Mouse (Mus musculus) hindbrain, postnatal 0 days (tissue): ENCODE data around the gene Hoxb8. TPM values are rescaled to one million over a fixed set of nuclear protein-coding genes. Genes with fewer than 3 reads are reported as not detected.

Experiments
- ATAC-seq: fragments of 200-750 bp; cut with Nextera tagmentation; 2 replicates; pipeline ENCODE4 v1.8.0; 2017; ENCODE audit warnings: mild to moderate bottlenecking, moderate TSS enrichment, moderate library complexity
- DNase-seq: peaks from one replicate; pipeline ENCODE4 v3.0.0-alpha.2; 2015; ENCODE audit warnings: low spot score
- H3K27ac ChIP-seq: fragments of 300-500 bp; sonication (generic); 2 replicates; pipeline ENCODE4 v1.5.1; 2014; ENCODE audit warnings: mild to moderate bottlenecking
- H3K27me3 ChIP-seq: fragments of 300-500 bp; sonication (generic); 2 replicates; pipeline ENCODE4 v1.6.1; 2014; ENCODE audit warnings: low read length, mixed read lengths; ENCODE audit not compliant: insufficient read depth
- H3K36me3 ChIP-seq: fragments of 300-500 bp; sonication (generic); 2 replicates; pipeline ENCODE4 v1.6.1; 2014; ENCODE audit warnings: low read length, mixed read lengths; ENCODE audit not compliant: insufficient read depth
- H3K4me1 ChIP-seq: fragments of 300-500 bp; sonication (generic); 2 replicates; pipeline ENCODE4 v1.6.1; 2014; ENCODE audit warnings: antibody characterized with exemption, low read length, mixed read lengths; ENCODE audit not compliant: insufficient read depth
- H3K4me2 ChIP-seq: fragments of 300-500 bp; sonication (generic); 2 replicates; pipeline ENCODE4 v1.6.1; 2014; ENCODE audit warnings: low read depth, mild to moderate bottlenecking, low read length, moderate library complexity, mixed read lengths
- H3K4me3 ChIP-seq: fragments of 300-500 bp; sonication (generic); 2 replicates; pipeline ENCODE4 v1.5.1; 2014; ENCODE audit warnings: low read length
- H3K9ac ChIP-seq: fragments of 300-500 bp; sonication (generic); replicated peaks from 2 replicates; pipeline ENCODE4 v1.6.1; 2014; ENCODE audit warnings: mild to moderate bottlenecking, low read length, moderate library complexity, mixed read lengths
- H3K9me3 ChIP-seq: fragments of 300-500 bp; sonication (generic); 2 replicates; pipeline ENCODE4 v1.6.1; 2016; ENCODE audit warnings: low read length, mixed read lengths
- CTCF ChIP-seq: IDR thresholded peaks from 2 replicates; pipeline ENCODE4 v1.5.1; 2016; ENCODE audit warnings: antibody characterized with exemption, control low read depth, low read depth
- WGBS: fragments of 180-500 bp; shearing (Covaris S2); extraction: QIAGEN DNeasy Blood & Tissue Kit; methylation state at CpG from one replicate; pipeline ENCODE4 v1.1.7; 2014; 5-methylcytosine and 5-hydroxymethylcytosine counted together
- polyA plus RNA-seq: library from polyadenylated mRNA; unstranded; fragments of >200 nt; fragmentation: Nextera tagmentation; extraction: Ambion mirVana; gene quantifications from 2 replicates; pipeline ENCODE4 v1.2.1, GENCODE M21; 2015
- total RNA-seq: library from RNA; depleted of rRNA; stranded (reverse); fragments of >200 nt; gene quantifications from 2 replicates; pipeline ENCODE4 v1.2.3, GENCODE M21; 2014

Gene Hoxb8
- total and polyA plus RNA-seq, 2 experiments from 2014 or later, result 4.6 to 28.0 TPM

DNA sequence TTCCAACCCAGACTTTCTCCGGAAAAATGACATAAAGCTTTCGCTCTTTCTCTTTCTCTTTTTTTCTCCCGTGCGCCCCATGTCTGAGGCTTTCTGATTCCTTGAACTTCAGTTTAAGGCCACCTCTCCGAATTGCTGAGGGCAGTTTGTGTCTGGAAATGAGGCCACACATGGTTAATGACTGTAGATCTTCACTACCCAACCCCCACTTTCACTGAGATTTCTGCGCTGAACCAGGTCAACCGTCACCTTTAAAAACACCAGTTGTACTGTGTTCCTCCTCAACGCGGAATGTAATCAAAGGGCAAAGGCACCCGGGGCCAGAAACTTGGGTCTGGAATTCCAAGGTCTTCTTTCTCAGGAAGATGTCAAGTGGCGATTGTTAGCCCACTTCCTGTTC is 27.5 kb upstream of the Hoxb8 start:
- peaks cover 97% of the 10 kb centered on the region for H3K27me3 ChIP-seq
- no peak for DNase-seq
- H3K27ac ChIP-seq, result no peak overlapping the region
- no peak overlapping the region for H3K4me3 ChIP-seq
- H3K36me3 ChIP-seq, result no peaks in the 10 kb centered on the region
- TF ChIP-seq CTCF, result no peak
- ATAC-seq, result no peak
- H3K9ac ChIP-seq, result no peak overlapping the region
- H3K9me3 ChIP-seq, result no peaks in the 10 kb centered on the region
- H3K4me1 ChIP-seq, result no peaks in the 10 kb centered on the region
- WGBS, result 3% methylated on average over 11 of the region's 11 CpGs
- no peak overlapping the region for H3K4me2 ChIP-seq

DNA sequence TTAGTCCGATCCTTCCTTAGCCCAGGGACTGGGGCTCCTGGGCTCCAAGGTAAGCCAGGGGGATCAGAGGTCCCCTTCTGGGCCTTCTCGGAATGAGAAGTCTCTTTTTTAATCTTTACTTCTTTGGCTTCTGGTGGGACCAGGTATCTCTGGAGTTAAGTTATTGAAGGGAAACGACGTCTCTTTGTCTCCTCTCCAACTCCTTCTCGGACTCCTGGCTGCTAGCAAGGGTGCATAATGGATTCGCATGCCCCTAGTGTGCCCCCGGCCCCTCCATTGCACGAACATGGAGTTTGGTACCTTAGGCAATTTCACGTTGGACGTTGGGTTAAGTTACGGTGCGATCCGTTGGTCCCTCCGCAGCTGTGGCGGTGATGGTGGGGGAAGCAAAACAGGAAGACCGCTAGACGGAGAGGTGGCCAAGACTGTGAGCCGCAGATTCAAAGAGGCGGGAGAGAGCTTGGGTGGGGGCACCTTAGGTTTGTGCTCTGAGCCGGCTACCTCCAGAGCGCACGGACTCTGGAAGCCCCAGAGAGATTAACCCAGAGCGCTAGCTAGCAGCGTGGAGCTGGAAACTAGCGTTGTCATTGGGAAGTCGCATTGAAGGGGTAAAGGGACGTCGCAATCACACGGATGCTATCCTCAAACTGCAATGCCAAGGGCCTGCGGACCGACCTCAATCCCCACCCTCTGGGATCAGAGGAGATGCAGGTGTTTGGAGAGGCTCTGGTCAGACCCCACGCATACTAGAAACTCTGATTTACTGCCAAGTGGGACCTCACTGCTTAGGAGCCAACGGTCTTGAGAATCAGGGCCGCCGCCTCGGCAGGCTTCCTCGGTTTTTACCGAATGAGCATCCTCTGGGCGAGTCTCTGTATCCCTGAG is 26.4 kb upstream of the Hoxb8 start:
- Histone ChIP-seq H3K27me3 (peaks cover 98% of the 10 kb centered on the region), H3K9me3 (no peaks in the 10 kb centered on the region), H3K4me1 (no peaks in the 10 kb centered on the region), H3K9ac (no peak overlapping the region), H3K36me3 (no peaks in the 10 kb centered on the region), H3K27ac (no peak overlapping the region), H3K4me2 (no peak overlapping the region), H3K4me3 (no peak overlapping the region)
- no peak for TF ChIP-seq CTCF
- no peak for ATAC-seq
- no peak for DNase-seq
- WGBS, result 1% methylated on average over 39 of the region's 39 CpGs

DNA sequence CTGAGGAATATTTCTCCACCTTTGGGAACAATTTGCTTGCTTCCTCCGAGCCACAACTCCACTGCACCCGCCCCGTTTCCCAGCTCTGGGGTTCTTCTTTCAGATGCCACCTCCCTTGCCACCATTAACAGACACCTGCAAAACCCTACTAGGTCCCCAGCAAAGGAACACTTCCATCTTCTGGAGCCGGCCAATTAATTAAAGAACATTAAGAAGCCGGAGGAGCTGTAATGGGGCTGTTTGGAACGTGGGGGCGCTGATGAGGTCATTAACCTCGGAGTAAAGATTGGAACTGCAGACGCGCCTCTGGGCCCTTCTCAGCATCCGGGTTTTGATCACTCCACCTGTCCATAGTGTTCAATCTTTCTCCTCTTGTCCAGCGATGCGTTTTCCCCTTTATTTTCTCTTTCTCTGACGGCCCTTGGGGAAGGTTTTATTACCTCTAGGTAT is 25.7 kb upstream of the Hoxb8 start:
- H3K36me3 ChIP-seq, result no peaks in the 10 kb centered on the region
- TF ChIP-seq CTCF, result no peak
- H3K9ac ChIP-seq, result no peak overlapping the region
- no peak overlapping the region for H3K4me2 ChIP-seq
- H3K4me1 ChIP-seq, result no peaks in the 10 kb centered on the region
- DNase-seq, result no peak
- no peak for ATAC-seq
- no peak overlapping the region for H3K4me3 ChIP-seq
- no peaks in the 10 kb centered on the region for H3K9me3 ChIP-seq
- peaks cover 98% of the 10 kb centered on the region for H3K27me3 ChIP-seq
- no peak overlapping the region for H3K27ac ChIP-seq
- WGBS, result under 1% methylated on average over 14 of the region's 14 CpGs

GRCm38 (mm10) chr11:96257141-96257540 is 24.6 kb upstream of the Hoxb8 start:
- Histone ChIP-seq H3K4me2 (no peak overlapping the region), H3K36me3 (no peaks in the 10 kb centered on the region), H3K4me1 (no peaks in the 10 kb centered on the region), H3K9ac (no peak overlapping the region), H3K27ac (no peak overlapping the region), H3K9me3 (no peaks in the 10 kb centered on the region), H3K4me3 (no peak overlapping the region), H3K27me3 (peaks cover 96% of the 10 kb centered on the region)
- no peak for ATAC-seq
- no peak for DNase-seq
- 14% methylated on average over 2 of the region's 2 CpGs for WGBS
- TF ChIP-seq CTCF, result no peak

DNA sequence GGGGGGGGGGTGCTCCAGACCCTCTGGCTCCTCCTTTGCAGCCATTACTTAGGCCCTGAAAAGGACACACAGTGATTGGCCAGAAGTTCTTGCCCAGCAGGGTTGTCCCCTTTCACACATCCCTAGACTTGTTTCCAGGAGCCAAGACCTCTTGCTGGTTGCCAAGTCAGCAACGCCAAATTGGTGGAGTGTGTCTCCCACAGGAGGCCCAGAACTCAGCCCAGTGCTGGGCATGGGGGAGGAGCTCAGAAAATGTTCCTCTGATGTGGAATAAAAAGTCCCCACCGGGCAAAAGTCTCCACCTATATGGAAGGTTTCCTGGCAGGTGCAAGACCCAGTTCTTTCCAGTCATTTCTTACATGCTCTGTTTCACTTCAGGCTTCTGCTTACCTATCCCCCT is 22.7 kb upstream of the Hoxb8 start:
- DNase-seq (no peak), ATAC-seq (no peak)
- no peaks in the 10 kb centered on the region for H3K36me3 ChIP-seq
- WGBS, result 2% methylated on average over 2 of the region's 2 CpGs
- no peak overlapping the region for H3K4me3 ChIP-seq
- H3K27ac ChIP-seq, result no peak overlapping the region
- H3K9ac ChIP-seq, result no peak overlapping the region
- 0 out of 2 replicates have a peak, but pooled peaks cover 4% of the 10 kb centered on the region for H3K9me3 ChIP-seq
- H3K4me2 ChIP-seq, result no peak overlapping the region
- H3K4me1 ChIP-seq, result no peaks in the 10 kb centered on the region
- peaks cover 96% of the 10 kb centered on the region for H3K27me3 ChIP-seq
- no peak for TF ChIP-seq CTCF

- DNase-seq (no peak), ATAC-seq (no peak)
- WGBS, result 5% methylated on average over 1 of the region's 1 CpGs
- Histone ChIP-seq H3K27ac (no peak overlapping the region), H3K9me3 (0 out of 2 replicates have a peak, but pooled peaks cover 4% of the 10 kb centered on the region), H3K36me3 (no peaks in the 10 kb centered on the region), H3K9ac (no peak overlapping the region), H3K4me2 (no peak overlapping the region), H3K4me1 (no peaks in the 10 kb centered on the region), H3K4me3 (no peak overlapping the region), H3K27me3 (peaks cover 96% of the 10 kb centered on the region)
- TF ChIP-seq CTCF, result no peak
Measured at GRCm38 (mm10) chr11:96259511-96259910, 22.2 kb upstream of the Hoxb8 start.

- H3K4me3 ChIP-seq, result no peak overlapping the region
Measured at GRCm38 (mm10) chr11:96260310-96260970, 21.3 kb upstream of the Hoxb8 start.

More at GRCm38 (mm10) chr11:96260310-96260970, 21.3 kb upstream of the Hoxb8 start:
- DNase-seq (no peak), ATAC-seq (no peak)
- no peaks in the 10 kb centered on the region for H3K36me3 ChIP-seq
- H3K9me3 ChIP-seq, result 0 out of 2 replicates have a peak, but pooled peaks cover 4% of the 10 kb centered on the region
- H3K4me1 ChIP-seq, result no peaks in the 10 kb centered on the region
- H3K27ac ChIP-seq, result no peak overlapping the region
- peaks cover 96% of the 10 kb centered on the region for H3K27me3 ChIP-seq
- under 1% methylated on average over 23 of the region's 23 CpGs for WGBS
- H3K9ac ChIP-seq, result no peak overlapping the region
- H3K4me2 ChIP-seq, result no peak overlapping the region
- no peak for TF ChIP-seq CTCF
